13 mouse cellular contexts compared by ENCODE assay signal in genomic region chr1:108827238-108827637, GRCm38 (mm10).
DNase-seq lines count a peak whose midpoint lies in the region; ATAC-seq and TF ChIP-seq lines count a peak whose summit lies in the region.
"Had no signal": no experiment of that assay in that cellular context is flagged by ENCODE, and none has a peak within 500 bp of the region (broad histone marks: within the 10 kb centered on the region; RNA-seq: fewer than 3 reads in every experiment).

No protein-coding gene starts in this region.

- TF ChIP-seq CTCF in intestine, postnatal 0 days (IDR thresholded peaks at IDR 0.05; ENCODE audit: low read depth): peak; percentile 53

- no peaks in the 10 kb centered on the region for H3K27me3 ChIP-seq in intestine, postnatal 0 days (replicated peaks; ENCODE audit: control insufficient read depth, insufficient read depth, low read length)
- H3K27me3 ChIP-seq in intestine, embryonic 16.5 days (replicated peaks; ENCODE audit: control insufficient read depth, insufficient read depth, low read length): no peaks in the 10 kb centered on the region
- H3K27me3 ChIP-seq: heart, embryonic 13.5 days; kidney, embryonic 15.5 days; neural tube, embryonic 15.5 days had no signal

- ATAC-seq in intestine, postnatal 0 days: no peak
- no peak for ATAC-seq in intestine, embryonic 16.5 days

- H3K9ac ChIP-seq in intestine, postnatal 0 days (ENCODE audit: low read depth, low read length): no peak overlapping the region
- H3K9ac ChIP-seq in intestine, embryonic 16.5 days (ENCODE audit: low read depth, low read length): no peak overlapping the region
- H3K9ac ChIP-seq: heart, embryonic 13.5 days; kidney, embryonic 15.5 days; neural tube, embryonic 15.5 days had no signal

- H3K36me3 ChIP-seq in intestine, postnatal 0 days (ENCODE audit: control insufficient read depth, insufficient read depth): no peaks in the 10 kb centered on the region
- no peaks in the 10 kb centered on the region for H3K36me3 ChIP-seq in intestine, embryonic 16.5 days (ENCODE audit: control insufficient read depth, insufficient read depth, low read length)
- H3K36me3 ChIP-seq: heart, embryonic 13.5 days; kidney, embryonic 15.5 days; neural tube, embryonic 15.5 days had no signal

- H3K4me1 ChIP-seq in intestine, postnatal 0 days (replicated peaks; ENCODE audit: control insufficient read depth, insufficient read depth, low read length): no peaks in the 10 kb centered on the region
- H3K4me1 ChIP-seq in intestine, embryonic 16.5 days (ENCODE audit: control insufficient read depth, insufficient read depth, low read length): no peaks in the 10 kb centered on the region
- H3K4me1 ChIP-seq: heart, embryonic 13.5 days; kidney, embryonic 15.5 days; neural tube, embryonic 15.5 days had no signal

- no peak overlapping the region for H3K4me2 ChIP-seq in intestine, postnatal 0 days (replicated peaks; ENCODE audit: low read depth)
- no peak overlapping the region for H3K4me2 ChIP-seq in intestine, embryonic 16.5 days (ENCODE audit: low read depth, low read length)
- H3K4me2 ChIP-seq: heart, embryonic 13.5 days; kidney, embryonic 15.5 days; neural tube, embryonic 15.5 days had no signal

- H3K9me3 ChIP-seq in intestine, postnatal 0 days (ENCODE audit: control insufficient read depth): no peaks in the 10 kb centered on the region
- no peaks in the 10 kb centered on the region for H3K9me3 ChIP-seq in intestine, embryonic 16.5 days (ENCODE audit: control insufficient read depth, low read length)
- H3K9me3 ChIP-seq: heart, embryonic 13.5 days; kidney, embryonic 15.5 days; neural tube, embryonic 15.5 days had no signal

- peak; percentile 9 for DNase-seq in adrenal gland, postnatal 14 days
- no peak for DNase-seq in adrenal gland, adult 18-20 months (ENCODE audit: low spot score in 2 of 2)
- DNase-seq in 416B (ENCODE audit: low read depth): peak; percentile 20
- DNase-seq in embryo, embryonic 10.5 days (ENCODE audit: low spot score): peak; percentile 49
- DNase-seq in right cerebral cortex, postnatal 4 days: no peak
- DNase-seq in spleen, postnatal 36 days (ENCODE audit: low spot score in 2 of 2): no peak
- DNase-seq: B cell, adult 2 months; cerebellum, adult 8-10 months had no signal

- 74% methylated on average over 2 of the region's 2 CpGs for WGBS in intestine, postnatal 0 days
- 75% methylated on average over 2 of the region's 2 CpGs for WGBS in intestine, embryonic 16.5 days

- no peak overlapping the region for H3K4me3 ChIP-seq in intestine, postnatal 0 days (ENCODE audit: low read depth, low read length)
- no peak overlapping the region for H3K4me3 ChIP-seq in intestine, embryonic 16.5 days (ENCODE audit: low read length)
- H3K4me3 ChIP-seq: heart, embryonic 13.5 days; kidney, embryonic 15.5 days; neural tube, embryonic 15.5 days had no signal

- no peak overlapping the region for H3K27ac ChIP-seq in intestine, postnatal 0 days (ENCODE audit: low read depth, low read length)
- H3K27ac ChIP-seq in intestine, embryonic 16.5 days (ENCODE audit: low read length): no peak overlapping the region
- H3K27ac ChIP-seq: heart, embryonic 13.5 days; kidney, embryonic 15.5 days; neural tube, embryonic 15.5 days had no signal

Comparison
In these comparisons a context has a peak if more than half of its experiments do, and no peak if none do; other contexts are left out.
1. DNase-seq: peak in adrenal gland, postnatal 14 days (single experiment), 416B (single experiment) and embryo, embryonic 10.5 days (single experiment); none in adrenal gland, adult 18-20 months (0 of 2), right cerebral cortex, postnatal 4 days (single experiment) and spleen, postnatal 36 days (0 of 2).